Mouse (Mus musculus) limb, embryonic 14.5 days (tissue): Measurements from ENCODE around the gene Dennd6a. TPM values are rescaled to one million over a fixed set of nuclear protein-coding genes. Genes with fewer than 3 reads are reported as not detected.

ENCODE experiments used
- ATAC-seq: fragments of 200-750 bp; cut with Nextera tagmentation; 2 replicates; pipeline ENCODE4 v1.8.0; 2017; ENCODE audit warnings: low read depth, moderate number of reproducible peaks, moderate TSS enrichment; ENCODE audit not compliant: low FRiP score
- DNase-seq: peaks from one replicate; pipeline ENCODE4 v3.0.0-alpha.2; 2015; ENCODE audit warnings: low spot score
- H3K27ac ChIP-seq: fragments of 300-500 bp; sonication (generic); replicated peaks from 2 replicates; pipeline ENCODE4 v1.5.1; 2014; ENCODE audit warnings: low read depth, mild to moderate bottlenecking, low read length, moderate library complexity, mixed read lengths
- H3K27me3 ChIP-seq: fragments of 300-500 bp; sonication (generic); 2 replicates; pipeline ENCODE4 v1.6.1; 2014; ENCODE audit warnings: low read length, mixed read lengths; ENCODE audit not compliant: control insufficient read depth, insufficient read depth
- H3K36me3 ChIP-seq: fragments of 300-500 bp; sonication (generic); 2 replicates; pipeline ENCODE4 v1.6.1; 2014; ENCODE audit warnings: mild to moderate bottlenecking, low read length, moderate library complexity, mixed read lengths; ENCODE audit not compliant: control insufficient read depth, insufficient read depth
- H3K4me1 ChIP-seq: fragments of 300-500 bp; sonication (generic); 2 replicates; pipeline ENCODE4 v1.6.1; 2014; ENCODE audit warnings: antibody characterized with exemption, low read length, mixed read lengths; ENCODE audit not compliant: control insufficient read depth, insufficient read depth
- H3K4me2 ChIP-seq: fragments of 300-500 bp; sonication (generic); replicated peaks from 2 replicates; pipeline ENCODE4 v1.6.1; 2014; ENCODE audit warnings: low read depth, mild to moderate bottlenecking, low read length, moderate library complexity; ENCODE audit not compliant: severe bottlenecking
- H3K4me3 ChIP-seq: fragments of 300-500 bp; sonication (generic); replicated peaks from 2 replicates; pipeline ENCODE4 v1.5.1; 2014; ENCODE audit warnings: low read length
- H3K9ac ChIP-seq: fragments of 300-500 bp; sonication (generic); 2 replicates; pipeline ENCODE4 v1.6.1; 2014; ENCODE audit warnings: mild to moderate bottlenecking, low read depth, low read length, moderate library complexity; ENCODE audit not compliant: severe bottlenecking
- H3K9me3 ChIP-seq: fragments of 300-500 bp; sonication (generic); 2 replicates; pipeline ENCODE4 v1.6.1; 2016; ENCODE audit warnings: low read length; ENCODE audit not compliant: control insufficient read depth
- POLR2A ChIP-seq: fragments of 200-500 bp; IDR thresholded peaks from 2 replicates; pipeline ENCODE4 v1.8.0; 2012; ENCODE audit warnings: inconsistent platforms, mild to moderate bottlenecking, moderate library complexity, borderline replicate concordance; ENCODE audit not compliant: insufficient read depth, insufficient read length; ENCODE audit errors: extremely low read depth
- WGBS: fragments of 180-500 bp; shearing (Covaris S2); extraction: QIAGEN DNeasy Blood & Tissue Kit; methylation state at CpG from one replicate; pipeline ENCODE4 v1.1.7; 2014; 5-methylcytosine and 5-hydroxymethylcytosine counted together
- polyA plus RNA-seq, 2 experiments: library from polyadenylated mRNA; depleted of rRNA in 1 of 2; stranded (reverse) in 1 of 2; unstranded in 1 of 2; fragments of >200 nt; fragmentation: Nextera tagmentation in 1 of 2; extraction: Ambion mirVana in 1 of 2; gene quantifications; 2 replicates each; pipeline versions ENCODE4 v1.2.1 to v1.2.3; 2012 to 2014

The Dennd6a gene
- polyA plus RNA-seq, 2 experiments = 19.2 to 28.7 TPM

DNA sequence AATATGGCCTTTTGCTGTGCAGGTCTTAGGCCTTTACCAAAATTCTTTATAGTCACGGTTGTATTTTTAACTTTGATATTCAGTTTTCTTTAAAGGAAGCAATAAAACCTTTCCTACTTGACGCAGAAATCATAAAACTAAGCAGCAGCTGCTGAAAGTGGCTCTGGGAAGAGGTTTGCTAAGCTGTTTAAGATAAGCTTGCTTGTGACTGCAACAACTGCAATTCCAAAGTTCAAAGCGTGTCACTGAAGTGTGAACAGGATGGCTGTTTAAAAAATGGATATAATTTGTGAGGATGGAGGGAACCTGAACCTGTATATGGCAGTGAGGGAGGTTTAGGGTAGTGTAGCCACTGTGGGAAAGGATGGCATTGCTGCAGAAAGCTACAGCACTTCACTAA is 88.4 kb downstream of the Dennd6a start:
- DNase-seq (no peak), ATAC-seq (no peak)
- no peak for TF ChIP-seq POLR2A
- Histone ChIP-seq H3K4me3 (no peak overlapping the region), H3K4me2 (no peak overlapping the region), H3K27ac (no peak overlapping the region), H3K4me1 (peaks cover 5% of the 10 kb centered on the region), H3K36me3 (peaks cover 32% of the 10 kb centered on the region), H3K9ac (no peak overlapping the region), H3K9me3 (no peaks in the 10 kb centered on the region), H3K27me3 (no peaks in the 10 kb centered on the region)
- 39% methylated on average over 3 of the region's 3 CpGs for WGBS

- ATAC-seq (no peak), DNase-seq (no peak)
- H3K4me2 ChIP-seq = no peak overlapping the region
- H3K4me1 ChIP-seq = peaks cover 8% of the 10 kb centered on the region
- no peak for TF ChIP-seq POLR2A
- no peak overlapping the region for H3K4me3 ChIP-seq
- no peak overlapping the region for H3K27ac ChIP-seq
- H3K27me3 ChIP-seq = no peaks in the 10 kb centered on the region
- no peak overlapping the region for H3K9ac ChIP-seq
- H3K9me3 ChIP-seq = no peaks in the 10 kb centered on the region
- WGBS = 82% methylated on average over 2 of the region's 2 CpGs
- peaks cover 27% of the 10 kb centered on the region for H3K36me3 ChIP-seq
Measured at GRCm38 (mm10) chr14:26662488-26662887, 88.8 kb downstream of the Dennd6a start.

DNA sequence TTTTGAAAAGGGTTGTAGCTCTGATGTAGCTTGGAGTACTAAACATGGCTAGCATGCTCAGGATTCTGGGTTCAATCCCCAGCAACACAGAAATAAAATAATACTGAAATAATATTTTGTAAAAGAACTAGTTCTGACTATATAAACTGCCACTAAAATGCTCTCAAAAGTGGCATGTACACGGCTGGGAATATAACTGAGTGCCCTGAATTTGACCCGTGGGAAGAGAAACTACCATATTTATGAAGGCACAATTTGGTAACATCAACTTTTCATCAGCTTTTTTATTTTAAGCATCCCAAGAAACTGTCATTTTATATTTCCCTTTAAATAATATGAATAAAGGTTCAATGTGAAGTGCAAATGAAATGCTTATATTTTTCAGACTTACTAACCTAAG is 90.2 kb downstream of the Dennd6a start:
- ATAC-seq (no peak), DNase-seq (no peak)
- WGBS = 84% methylated on average over 2 of the region's 2 CpGs
- Histone ChIP-seq H3K27ac (no peak overlapping the region), H3K9ac (no peak overlapping the region), H3K27me3 (no peaks in the 10 kb centered on the region), H3K4me3 (no peak overlapping the region), H3K4me1 (peaks cover 14% of the 10 kb centered on the region), H3K4me2 (no peak overlapping the region), H3K9me3 (no peaks in the 10 kb centered on the region), H3K36me3 (peaks cover 18% of the 10 kb centered on the region)
- no peak for TF ChIP-seq POLR2A

DNA sequence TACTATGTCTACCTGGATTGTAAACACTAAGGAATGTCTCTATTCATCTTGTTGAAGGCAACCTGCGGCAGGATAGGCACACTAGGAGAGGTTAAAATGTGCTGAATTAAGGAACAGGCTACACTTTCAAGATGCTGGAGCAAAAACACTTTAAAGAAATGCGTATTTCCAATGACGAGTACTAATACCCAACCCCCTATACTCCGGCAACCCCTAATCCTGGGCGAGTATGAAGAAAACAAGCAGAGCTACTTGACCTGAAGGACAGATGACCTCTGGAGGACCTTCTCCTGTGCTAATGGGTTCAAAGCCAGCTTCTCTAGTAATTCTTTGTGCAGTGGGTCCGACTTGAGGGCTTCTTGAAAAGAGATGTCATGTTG is 94.3 kb downstream of the Dennd6a start:
- Histone ChIP-seq H3K4me3 (peak overlapping the region; percentile 94), H3K4me1 (peaks cover 19% of the 10 kb centered on the region), H3K36me3 (peaks cover 18% of the 10 kb centered on the region), H3K4me2 (peak overlapping the region; percentile 96), H3K9ac (peak overlapping the region; percentile 83), H3K9me3 (no peaks in the 10 kb centered on the region), H3K27ac (no peak overlapping the region), H3K27me3 (no peaks in the 10 kb centered on the region)
- no peak for TF ChIP-seq POLR2A
- ATAC-seq (no peak), DNase-seq (no peak)
- WGBS = 15% methylated on average over 6 of the region's 6 CpGs

DNA sequence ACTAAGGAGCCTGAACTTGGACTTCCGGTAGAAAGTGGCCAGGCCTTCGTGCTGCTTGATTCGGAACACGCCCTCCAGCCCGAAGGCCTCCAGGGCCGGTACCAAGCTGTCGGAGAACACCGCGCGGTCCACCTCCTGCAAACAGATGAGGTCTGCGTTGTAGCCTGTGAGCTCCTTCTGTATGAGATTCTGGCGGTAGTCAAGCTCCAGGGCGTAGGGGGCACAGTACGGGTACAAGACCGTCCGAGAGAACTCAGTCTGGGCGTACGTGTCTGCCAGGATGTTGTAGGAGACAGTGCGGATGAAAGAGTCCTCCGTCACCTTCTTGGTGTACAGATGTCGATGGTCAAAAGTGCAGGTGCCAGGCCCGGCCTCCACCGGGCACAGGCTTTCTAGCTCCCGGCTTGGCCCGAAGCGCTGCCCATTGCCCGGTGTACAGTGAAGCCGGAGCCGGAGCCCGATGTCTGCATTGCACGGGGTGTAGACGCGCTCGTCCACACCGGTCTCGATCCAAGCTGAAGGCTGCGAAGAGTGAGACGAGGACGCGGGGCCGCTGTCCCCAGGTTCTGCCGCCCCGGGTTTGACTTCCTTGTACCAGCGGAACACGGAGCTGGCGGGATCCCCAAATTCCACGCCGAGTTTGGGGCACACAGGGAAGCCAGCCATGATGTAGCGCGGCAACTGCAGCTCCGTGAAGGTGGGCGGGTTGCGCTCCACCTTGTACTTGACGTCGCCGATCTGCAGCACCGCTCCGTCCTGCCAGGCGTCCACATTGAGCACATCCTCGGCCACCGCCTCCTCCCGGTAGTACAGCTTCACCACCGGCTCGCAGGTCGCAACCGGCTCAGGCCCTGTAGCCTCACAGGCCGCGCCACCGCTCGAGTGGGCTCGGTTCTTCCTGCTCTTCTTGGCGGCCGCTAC is 95.0 kb downstream of the Dennd6a start:
- H3K4me1 ChIP-seq = peaks cover 19% of the 10 kb centered on the region
- ATAC-seq (no peak), DNase-seq (no peak)
- H3K4me3 ChIP-seq = peak overlapping the region; percentile 94
- H3K4me2 ChIP-seq = peak overlapping the region; percentile 96
- peak overlapping the region; percentile 91 for H3K27ac ChIP-seq
- WGBS = under 1% methylated on average over 70 of the region's 73 CpGs
- peaks cover 18% of the 10 kb centered on the region for H3K36me3 ChIP-seq
- TF ChIP-seq POLR2A = no peak
- H3K27me3 ChIP-seq = no peaks in the 10 kb centered on the region
- peak overlapping the region; percentile 83 for H3K9ac ChIP-seq
- H3K9me3 ChIP-seq = no peaks in the 10 kb centered on the region
